Mouse (Mus musculus) spleen, adult 2 months (tissue): Measurements from ENCODE around the gene Adcy5. TPM values are rescaled to one million over a fixed set of nuclear protein-coding genes. Genes with fewer than 3 reads are reported as not detected.

Source experiments
- DNase-seq, 2 experiments: peaks; one replicate each; pipeline versions ENCODE4 v3.0.0 to v3.0.0-alpha.2; 2012 to 2021; ENCODE audit warnings: low spot score in 2 of 2, low read depth in 1 of 2
- H3K27ac ChIP-seq: fragments of 200-500 bp; 2 replicates; pipeline ENCODE4 v1.5.1; 2012; ENCODE audit warnings: low read length, inconsistent platforms; ENCODE audit not compliant: insufficient read depth
- H3K27me3 ChIP-seq: fragments of 200-500 bp; 2 replicates; pipeline ENCODE4 v1.6.1; 2012; ENCODE audit warnings: mild to moderate bottlenecking, moderate library complexity, low read length, inconsistent platforms; ENCODE audit not compliant: control insufficient read depth, insufficient read depth
- H3K36me3 ChIP-seq: fragments of 200-500 bp; 2 replicates; pipeline ENCODE4 v1.6.1; 2012; ENCODE audit warnings: mild to moderate bottlenecking, low read length, inconsistent platforms; ENCODE audit not compliant: control insufficient read depth, insufficient read depth
- H3K4me1 ChIP-seq: fragments of 200-500 bp; 2 replicates; pipeline ENCODE4 v1.6.1; 2011; ENCODE audit warnings: inconsistent platforms; ENCODE audit not compliant: control insufficient read depth, insufficient read depth, insufficient read length
- H3K4me3 ChIP-seq: fragments of 200-500 bp; 2 replicates; pipeline ENCODE4 v1.5.1; 2011; ENCODE audit warnings: mild to moderate bottlenecking, inconsistent platforms; ENCODE audit not compliant: insufficient read depth, insufficient read length; ENCODE audit errors: extremely low read depth
- CTCF ChIP-seq: fragments of 200-500 bp; IDR thresholded peaks from 2 replicates; pipeline ENCODE4 v1.5.1; 2011; ENCODE audit warnings: mild to moderate bottlenecking, inconsistent platforms; ENCODE audit not compliant: insufficient read depth, insufficient read length, insufficient replicate concordance; ENCODE audit errors: extremely low read depth
- POLR2A ChIP-seq: fragments of 200-500 bp; IDR thresholded peaks from 2 replicates; pipeline ENCODE4 v1.6.1; 2011; ENCODE audit warnings: low read depth, low read length, inconsistent platforms
- WGBS: fragments of 180-500 bp; shearing (Covaris S2); methylation state at CpG from one replicate; pipeline ENCODE4 v1.1.7; 2018; 5-methylcytosine and 5-hydroxymethylcytosine counted together
- polyA plus RNA-seq: library from polyadenylated mRNA; depleted of rRNA; stranded (reverse); fragments of >200 nt; gene quantifications from 2 replicates; pipeline ENCODE4 v1.2.3, GENCODE M21; 2012

The Adcy5 gene
- polyA plus RNA-seq, 1 experiment, result 6.8 TPM

GRCm38 (mm10) chr16:35200432-35201142 lies 45.9 kb downstream of the Adcy5 start:
- DNase-seq, result no peak
- TF ChIP-seq POLR2A, result no peak
- no peak for TF ChIP-seq CTCF
- 82% methylated on average over 9 of the region's 9 CpGs for WGBS
- Histone ChIP-seq H3K4me3 (no peak overlapping the region), H3K36me3 (no peaks in the 10 kb centered on the region), H3K27ac (no peak overlapping the region), H3K4me1 (no peaks in the 10 kb centered on the region), H3K27me3 (no peaks in the 10 kb centered on the region)

- Histone ChIP-seq H3K36me3 (no peaks in the 10 kb centered on the region), H3K4me1 (no peaks in the 10 kb centered on the region), H3K27me3 (no peaks in the 10 kb centered on the region), H3K4me3 (no peak overlapping the region), H3K27ac (no peak overlapping the region)
- TF ChIP-seq POLR2A, result no peak
- no peak for TF ChIP-seq CTCF
- 87% methylated on average over 5 of the region's 5 CpGs for WGBS
- DNase-seq, result no peak
Measured at GRCm38 (mm10) chr16:35201281-35201680, 46.6 kb downstream of the Adcy5 start.

- Histone ChIP-seq H3K36me3 (no peaks in the 10 kb centered on the region), H3K4me3 (no peak overlapping the region), H3K4me1 (no peaks in the 10 kb centered on the region), H3K27ac (no peak overlapping the region), H3K27me3 (no peaks in the 10 kb centered on the region)
- no peak for TF ChIP-seq POLR2A
- no peak for TF ChIP-seq CTCF
- no peak for DNase-seq
- 88% methylated on average over 1 of the region's 1 CpGs for WGBS
Measured at GRCm38 (mm10) chr16:35203511-35203910, 48.8 kb downstream of the Adcy5 start.

GRCm38 (mm10) chr16:35205681-35206080 lies 51.0 kb downstream of the Adcy5 start:
- no peaks in the 10 kb centered on the region for H3K27me3 ChIP-seq
- no peak overlapping the region for H3K27ac ChIP-seq
- H3K4me3 ChIP-seq, result no peak overlapping the region
- no peaks in the 10 kb centered on the region for H3K36me3 ChIP-seq
- WGBS, result 61% methylated on average over 5 of the region's 5 CpGs
- no peaks in the 10 kb centered on the region for H3K4me1 ChIP-seq
- DNase-seq, result no peak
- no peak for TF ChIP-seq POLR2A
- TF ChIP-seq CTCF, result no peak

- no peak overlapping the region for H3K4me3 ChIP-seq
- DNase-seq, result no peak
- no peaks in the 10 kb centered on the region for H3K27me3 ChIP-seq
- no peaks in the 10 kb centered on the region for H3K4me1 ChIP-seq
- TF ChIP-seq POLR2A (no peak), CTCF (no peak)
- no peak overlapping the region for H3K27ac ChIP-seq
- WGBS, result 96% methylated on average over 6 of the region's 6 CpGs
- no peaks in the 10 kb centered on the region for H3K36me3 ChIP-seq
Measured at GRCm38 (mm10) chr16:35206426-35206825, 51.7 kb downstream of the Adcy5 start.

- WGBS, result 88% methylated on average over 3 of the region's 3 CpGs
- no peaks in the 10 kb centered on the region for H3K27me3 ChIP-seq
- no peak for TF ChIP-seq CTCF
- TF ChIP-seq POLR2A, result no peak
- H3K4me1 ChIP-seq, result no peaks in the 10 kb centered on the region
- H3K4me3 ChIP-seq, result no peak overlapping the region
- no peak for DNase-seq
- H3K27ac ChIP-seq, result no peak overlapping the region
- H3K36me3 ChIP-seq, result no peaks in the 10 kb centered on the region
Measured at GRCm38 (mm10) chr16:35208796-35209195, 54.1 kb downstream of the Adcy5 start.

- no peak overlapping the region for H3K4me3 ChIP-seq
- H3K27me3 ChIP-seq, result no peaks in the 10 kb centered on the region
- no peaks in the 10 kb centered on the region for H3K4me1 ChIP-seq
- 87% methylated on average over 5 of the region's 5 CpGs for WGBS
- H3K36me3 ChIP-seq, result no peaks in the 10 kb centered on the region
- TF ChIP-seq POLR2A, result no peak
- TF ChIP-seq CTCF, result no peak
- DNase-seq, result no peak
- no peak overlapping the region for H3K27ac ChIP-seq
Measured at GRCm38 (mm10) chr16:35209753-35210152, 55.1 kb downstream of the Adcy5 start.
